Mouse (Mus musculus) CH12.LX (cell line): Measurements from ENCODE around the gene Gsdma3.

Source experiments
- CHD1 ChIP-seq: IDR thresholded peaks from 2 replicates; pipeline ENCODE4 v1.6.1; 2012; ENCODE audit warnings: low read depth, low read length, improper control_type of control experiment, inconsistent platforms
- E2F4 ChIP-seq: IDR thresholded peaks from 2 replicates; pipeline ENCODE4 v1.6.1; 2011; ENCODE audit warnings: low read depth, low read length, improper control_type of control experiment; ENCODE audit not compliant: insufficient replicate concordance
- EP300 ChIP-seq: IDR thresholded peaks from 2 replicates; pipeline ENCODE4 v1.6.1; 2011; ENCODE audit warnings: low read length, improper control_type of control experiment
- MAFK ChIP-seq: IDR thresholded peaks from 2 replicates; pipeline ENCODE4 v1.6.1; 2011; ENCODE audit warnings: low read length, improper control_type of control experiment; ENCODE audit not compliant: insufficient replicate concordance

DNA sequence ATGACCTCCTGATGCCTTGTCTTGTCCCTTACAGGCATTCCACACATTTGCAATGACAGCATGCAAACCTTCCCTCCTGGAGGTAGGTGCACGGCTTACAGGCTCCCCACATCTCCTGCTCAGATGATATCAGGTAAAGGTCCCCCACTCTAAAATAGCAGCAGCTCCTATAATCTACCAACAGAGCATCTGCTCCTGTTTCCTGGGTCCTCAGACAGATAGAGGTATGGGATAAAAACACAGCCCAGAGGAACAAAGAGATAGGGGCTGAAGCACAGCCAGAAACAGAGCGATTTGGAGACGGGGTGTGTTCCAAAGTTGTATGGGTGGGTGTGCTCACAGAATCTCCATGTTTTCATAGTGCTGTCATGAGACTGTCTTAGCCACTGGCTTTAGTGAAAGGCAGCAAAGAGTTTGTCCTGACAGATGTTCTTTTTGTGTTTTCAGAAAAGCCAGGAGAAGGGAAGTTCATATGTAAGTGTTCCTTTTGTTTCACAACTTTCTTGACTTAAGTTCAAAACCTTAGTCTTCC is 45.2 kb downstream of the Gsdma3 start:
- TF ChIP-seq CHD1 = no peak
- TF ChIP-seq E2F4 = no peak
- TF ChIP-seq EP300 = no peak
- TF ChIP-seq MAFK = no peak
